Mouse (Mus musculus): ENCODE results near the gene Tcaf3.

Tcaf3 gene

DNA sequence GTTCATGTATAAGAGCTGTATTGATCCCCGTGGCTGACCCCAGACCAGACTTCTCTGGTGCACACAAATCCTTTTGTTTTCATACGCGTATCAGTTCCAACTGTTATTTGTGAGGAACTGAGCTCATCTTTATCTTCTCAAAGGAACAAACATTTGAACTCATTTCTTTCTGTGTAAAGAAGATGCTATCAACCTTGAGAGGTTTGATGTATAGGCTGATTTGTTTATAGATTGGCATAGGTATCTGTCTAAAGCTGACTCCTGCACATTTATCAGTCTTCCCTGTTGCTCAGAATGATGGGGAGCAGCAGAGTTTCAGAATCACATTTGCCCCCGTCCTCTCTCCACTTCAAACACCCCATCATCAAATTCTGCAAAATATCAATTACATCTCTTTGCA is at the start of gene Tcaf3:
Gene Tcaf3, minus strand, starts transcription at position 101 of the 400 bp plus-strand sequence.
- DNase-seq: no peak

DNA sequence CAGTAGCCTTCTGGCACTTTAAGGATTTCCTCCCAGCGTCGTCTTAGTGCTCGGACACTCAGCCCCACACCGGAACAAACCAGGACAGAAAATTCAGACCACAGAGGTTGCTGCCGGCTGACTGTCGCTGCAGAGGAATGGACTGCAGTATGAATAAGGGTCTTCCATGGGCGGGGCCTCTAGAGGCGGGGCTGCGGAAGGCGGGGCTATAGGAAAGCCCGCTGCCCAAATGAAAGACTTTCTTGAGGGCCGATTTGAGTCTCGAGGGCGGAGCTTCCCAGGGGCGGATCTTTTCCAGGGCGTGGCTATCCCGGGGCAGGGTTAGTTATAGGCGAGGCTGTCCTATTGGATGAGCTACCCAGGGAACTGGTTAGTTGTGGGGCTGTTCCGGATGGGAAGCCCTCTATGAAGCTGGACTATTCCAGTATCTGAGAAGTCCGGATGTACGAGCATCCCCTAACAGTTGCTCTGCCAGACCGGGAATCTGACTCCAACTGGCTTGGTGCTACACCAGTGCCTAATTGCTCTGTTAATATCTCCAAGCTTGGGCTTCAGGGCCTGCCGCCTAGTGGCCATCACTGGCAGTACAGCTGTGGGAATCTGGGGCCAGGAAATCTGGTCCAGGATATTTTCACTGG is 47.5 kb upstream of the Tcaf3 start, which contains the start of gene Tcaf2:
Gene Tcaf2, minus strand, starts transcription at position 343 of the 638 bp plus-strand sequence.
- DNase-seq: peak; percentile 43

DNA sequence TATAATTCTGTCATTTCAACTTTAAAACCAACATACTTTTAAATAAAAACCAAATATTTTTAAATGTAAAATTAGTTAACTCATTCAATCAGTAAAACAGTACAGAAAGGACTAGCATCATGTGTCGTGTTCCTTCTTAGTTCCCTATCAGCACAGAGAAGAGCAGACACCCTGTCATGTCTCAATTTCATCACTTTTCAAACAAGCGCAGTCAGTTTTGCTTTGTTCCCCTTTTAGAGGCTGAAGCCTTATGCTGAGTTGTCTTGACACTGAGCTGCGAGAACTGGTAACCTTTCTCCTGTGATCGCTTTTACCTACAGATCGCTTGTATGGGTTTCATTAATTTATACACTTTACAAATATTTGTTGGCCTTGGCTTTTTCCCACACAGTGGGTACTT is 36.9 kb upstream of the Tcaf3 start:
- DNase-seq: no peak

DNA sequence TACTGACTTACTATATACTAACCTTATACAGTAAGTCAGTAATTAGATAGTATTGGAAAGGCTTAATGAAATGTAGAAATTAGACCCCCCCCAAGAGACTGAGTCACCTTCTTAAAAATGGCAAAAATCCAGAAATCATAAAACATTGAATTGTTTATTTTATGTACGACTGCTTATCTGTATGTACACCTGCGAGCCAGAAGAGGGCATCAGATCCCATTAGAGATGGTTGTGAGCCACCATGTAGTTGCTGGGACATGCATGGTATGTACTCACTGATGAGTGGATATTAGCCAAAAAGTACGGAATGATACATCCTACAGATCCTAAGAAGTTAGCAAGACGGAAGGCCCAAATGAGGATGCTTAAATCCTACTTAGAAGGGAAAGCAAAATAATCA is 33.9 kb upstream of the Tcaf3 start:
- no peak for DNase-seq

DNA sequence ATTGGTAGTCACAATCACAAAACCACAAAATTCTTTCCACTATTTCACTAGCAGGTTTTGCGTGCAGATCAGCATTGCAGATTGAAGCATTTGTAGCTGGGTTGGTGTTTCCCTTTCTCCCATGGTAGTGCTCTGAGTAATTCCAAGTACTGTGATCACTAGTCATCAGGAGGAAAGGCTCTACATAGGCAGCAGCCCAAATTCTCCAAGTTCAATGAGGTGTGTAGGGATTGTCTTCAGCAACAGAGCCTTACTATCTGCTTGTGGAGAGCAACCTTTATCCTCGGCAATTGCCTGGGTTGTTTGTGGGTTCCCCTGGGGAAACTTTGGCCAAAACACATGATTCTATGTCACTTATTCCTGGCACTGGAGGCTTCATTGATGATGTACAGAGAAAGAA is 19.4 kb upstream of the Tcaf3 start:
- DNase-seq: no peak

DNA sequence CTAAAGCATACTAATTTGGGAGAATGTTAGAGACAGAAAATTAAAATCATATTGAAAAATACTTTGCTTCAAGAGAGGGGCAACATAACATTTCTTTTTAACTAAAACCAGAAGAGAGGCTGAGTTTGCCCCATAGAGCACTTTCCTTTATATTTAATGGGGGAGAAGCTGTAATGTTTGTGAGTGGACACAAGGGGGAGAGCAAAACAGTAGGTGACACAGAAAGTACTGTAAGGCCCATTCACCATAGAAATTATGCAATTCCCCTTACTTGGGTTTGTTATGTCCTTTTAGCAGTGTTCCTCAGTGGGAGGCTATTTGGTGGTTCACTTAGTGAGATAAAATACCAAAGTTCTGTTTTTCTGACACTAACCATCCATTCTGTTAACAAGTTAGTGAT is 14.7 kb upstream of the Tcaf3 start:
- no peak for DNase-seq

DNA sequence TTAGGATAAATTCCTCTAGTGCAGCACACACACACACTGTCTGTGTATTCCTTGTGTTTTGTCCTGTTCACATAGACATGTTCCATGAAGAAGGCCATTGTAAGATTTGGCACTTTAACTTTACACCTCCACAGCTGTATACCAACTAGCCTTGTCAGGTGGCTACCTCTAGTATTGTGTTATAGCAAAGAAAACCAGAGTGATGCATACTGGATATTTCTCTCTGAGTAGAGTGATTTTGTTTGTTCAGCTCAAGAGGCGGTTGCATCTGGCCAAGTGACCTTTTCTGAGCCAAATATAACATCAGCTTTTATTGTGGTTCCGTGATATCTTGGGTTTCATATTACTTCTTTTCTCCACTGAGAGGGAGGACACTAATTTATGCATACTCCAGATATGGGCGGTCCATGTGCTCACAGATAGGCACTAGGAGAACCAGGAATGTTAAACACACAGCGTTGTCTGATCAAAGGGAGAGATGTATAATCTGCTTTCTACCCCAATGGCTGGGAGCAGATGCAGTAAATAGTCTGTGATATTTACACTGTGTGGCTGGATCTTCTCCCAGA is 13.5 kb upstream of the Tcaf3 start:
- no peak for DNase-seq

DNA sequence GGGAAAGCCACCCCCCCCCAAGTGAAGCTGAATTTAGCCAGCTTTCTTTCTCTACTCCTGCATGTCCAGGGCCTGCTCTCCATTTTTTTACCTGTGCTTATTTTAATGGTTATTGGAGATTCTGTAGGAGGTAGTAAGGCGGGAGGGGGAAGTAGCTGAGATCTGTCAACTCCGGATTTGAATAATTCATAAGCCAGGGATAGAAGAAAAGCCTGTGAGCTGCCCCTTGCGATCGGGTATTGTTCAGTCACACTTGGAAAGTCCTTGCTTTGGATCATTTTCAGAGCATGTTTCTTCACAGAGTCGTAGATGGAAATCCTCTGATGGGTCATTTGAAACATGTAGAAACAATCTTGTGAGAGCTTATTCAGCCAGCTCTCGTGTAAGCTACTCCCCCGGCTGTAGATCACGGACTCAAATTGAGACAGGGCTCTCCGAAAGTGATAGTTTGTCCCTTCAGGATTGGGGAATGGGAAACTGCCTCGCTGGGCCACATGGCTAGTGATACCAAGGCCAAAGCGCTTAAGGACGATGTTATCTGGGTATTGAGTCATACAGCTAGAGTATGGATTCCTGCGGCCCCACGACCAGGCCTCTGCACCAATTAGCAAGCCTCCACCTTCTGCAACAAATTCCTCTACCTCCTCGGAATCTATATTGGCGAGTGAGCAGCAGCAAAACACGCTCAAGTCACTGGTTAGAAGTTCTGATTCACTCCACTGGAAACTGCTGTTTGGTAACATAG is 4.2 kb downstream of the Tcaf3 start:
- no peak for DNase-seq

DNA sequence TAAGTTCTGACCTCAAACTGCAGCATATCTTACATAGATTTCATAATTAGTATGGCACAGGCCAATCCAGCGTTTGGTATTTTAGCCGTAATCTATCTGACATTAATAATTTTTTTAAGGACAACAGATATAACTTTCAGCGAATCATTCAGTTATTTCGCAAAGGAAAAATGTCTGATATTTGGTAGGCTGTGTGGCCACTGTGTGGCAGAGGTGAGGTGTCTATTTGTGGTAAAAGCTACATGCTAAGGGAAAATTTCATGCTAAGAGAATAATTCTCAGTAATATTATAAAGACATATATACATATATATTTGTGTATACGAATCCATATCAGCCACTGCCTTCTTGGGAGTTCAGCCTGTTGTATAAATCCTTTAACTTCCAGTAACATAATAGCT is 10.9 kb downstream of the Tcaf3 start:
- no peak for DNase-seq

DNA sequence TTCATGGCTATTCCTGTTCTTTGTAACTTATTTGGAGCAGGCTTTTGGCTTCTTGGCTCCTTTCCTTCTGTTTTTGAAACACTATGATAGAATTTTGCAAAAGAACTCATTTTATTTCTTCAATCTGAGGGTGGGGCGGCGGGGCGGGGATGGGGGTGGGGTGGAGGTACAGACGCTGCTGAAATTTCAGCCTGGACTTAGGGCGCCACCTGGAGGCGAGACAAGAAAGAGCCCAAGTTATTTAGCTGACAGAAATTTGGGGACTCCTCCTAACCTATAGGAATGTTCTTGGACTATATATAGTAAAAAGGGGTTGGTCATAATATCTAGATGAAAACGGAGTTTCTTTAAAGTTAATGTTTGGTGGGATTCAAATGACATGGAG is 14.0 kb downstream of the Tcaf3 start:
- DNase-seq: peak; percentile 54

DNA sequence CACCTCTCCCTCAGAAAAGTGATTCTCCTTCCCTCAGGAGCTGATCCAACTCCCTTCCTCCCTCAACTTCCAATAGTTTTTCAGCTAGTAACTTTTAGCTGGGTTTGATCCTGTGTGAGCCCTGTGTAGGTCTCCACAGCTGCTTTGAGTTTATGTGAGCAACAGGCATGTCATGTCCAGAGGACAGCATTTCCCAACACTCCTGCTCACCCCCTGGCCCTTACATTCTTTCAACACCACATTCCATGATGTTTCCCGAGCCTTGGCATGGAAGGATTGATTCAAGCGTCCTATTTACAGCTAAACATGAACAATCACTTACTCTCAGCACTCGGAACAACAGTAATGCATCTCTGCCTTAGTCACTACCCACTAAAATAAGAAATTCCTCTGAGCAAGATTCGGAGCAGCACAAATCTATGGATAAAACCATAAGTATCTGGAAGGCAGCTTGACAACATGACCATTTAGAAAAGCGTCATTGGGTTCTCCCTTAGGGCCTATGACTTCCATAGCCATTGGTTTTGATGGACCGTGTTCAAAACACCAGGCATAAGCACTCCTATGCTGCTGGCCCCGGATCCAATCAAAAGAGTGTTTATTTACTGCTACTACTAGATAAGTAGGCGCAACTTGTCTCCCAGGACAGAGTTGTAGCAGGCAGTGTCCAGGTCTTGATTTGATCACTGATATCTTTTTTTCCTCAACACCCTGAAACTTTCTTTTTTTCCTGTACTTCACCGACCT is 14.6 kb downstream of the Tcaf3 start:
- no peak for DNase-seq

DNA sequence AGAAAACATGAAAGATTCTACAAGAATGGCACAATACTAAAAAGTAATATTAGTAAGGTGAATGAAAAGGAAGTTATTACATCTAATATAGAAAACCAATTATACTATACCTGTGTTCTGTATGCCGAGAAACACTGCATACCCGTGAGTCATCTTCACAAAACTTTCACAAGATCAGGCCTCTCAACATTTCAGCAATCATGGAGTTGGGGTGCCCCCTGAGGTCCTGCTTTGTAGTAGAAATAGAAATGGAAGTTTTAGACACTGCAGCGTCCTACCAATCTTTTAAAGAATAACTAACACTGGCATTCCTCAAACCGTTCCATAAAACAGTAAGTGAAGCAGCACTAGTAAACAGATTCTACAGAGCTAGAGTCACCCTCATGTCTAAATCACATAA is 18.8 kb downstream of the Tcaf3 start:
- no peak for DNase-seq

DNA sequence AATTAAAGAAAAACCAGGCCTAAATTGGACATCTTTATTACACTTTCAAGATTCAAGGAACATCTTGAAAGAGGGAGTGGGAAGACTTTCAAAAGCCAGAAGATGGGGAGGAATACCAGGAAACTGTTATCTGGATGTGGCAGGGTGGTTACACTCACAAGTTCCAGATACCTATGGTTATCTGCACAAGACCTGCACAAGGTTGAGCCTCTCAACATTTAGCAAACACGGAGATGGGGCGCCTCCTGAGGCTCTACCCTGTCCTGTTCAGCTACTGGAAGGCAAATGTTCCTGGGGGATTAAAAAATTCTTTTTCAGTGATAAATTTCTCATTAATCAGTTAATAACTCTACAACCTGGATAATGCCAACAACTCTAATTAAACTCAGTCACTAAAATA is 20.1 kb downstream of the Tcaf3 start:
- no peak for DNase-seq

DNA sequence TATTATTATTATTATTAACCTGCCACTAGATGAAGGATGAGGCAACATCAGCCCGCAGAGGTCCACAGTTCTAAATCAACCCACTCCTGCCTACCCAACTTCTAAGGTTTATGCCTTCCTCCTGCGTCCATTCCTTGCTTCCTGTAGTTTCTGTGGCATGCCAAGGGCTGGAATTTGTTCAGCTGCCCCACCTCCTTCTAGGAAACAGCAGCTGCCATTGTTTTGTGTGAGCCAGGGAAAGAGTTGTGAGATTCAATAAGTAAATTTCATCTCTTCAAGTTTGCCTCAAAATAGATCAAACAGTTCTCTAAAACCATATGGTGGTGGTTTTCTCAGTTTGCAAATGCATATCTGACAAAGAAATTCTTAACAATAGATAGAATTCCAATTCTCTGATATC is 29.3 kb downstream of the Tcaf3 start:
- peak; percentile 23 for DNase-seq

DNA sequence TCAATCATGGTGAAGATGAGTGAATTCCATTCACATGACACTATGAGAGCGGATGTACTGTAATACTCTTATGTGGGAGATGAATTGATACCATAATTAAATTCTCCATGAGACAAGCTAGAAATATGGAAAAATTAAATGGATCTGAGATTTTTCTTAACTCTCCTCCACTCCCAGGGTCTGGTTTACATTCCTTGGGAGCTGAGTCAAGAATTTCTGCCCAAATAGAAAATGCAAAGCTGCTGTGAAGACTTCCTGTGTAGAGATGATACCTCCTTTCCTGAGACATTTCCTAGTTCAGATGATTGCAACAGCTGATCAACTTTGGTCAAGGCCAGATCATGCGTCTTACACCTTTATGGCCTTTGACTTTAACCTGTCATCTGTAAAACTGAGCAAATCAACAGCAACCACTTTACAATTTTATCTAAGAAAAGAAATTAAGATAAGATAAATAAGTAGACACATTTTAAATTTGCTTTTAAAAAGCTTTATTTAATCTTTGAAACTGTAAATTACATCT is 31.4 kb downstream of the Tcaf3 start:
- no peak for DNase-seq

DNA sequence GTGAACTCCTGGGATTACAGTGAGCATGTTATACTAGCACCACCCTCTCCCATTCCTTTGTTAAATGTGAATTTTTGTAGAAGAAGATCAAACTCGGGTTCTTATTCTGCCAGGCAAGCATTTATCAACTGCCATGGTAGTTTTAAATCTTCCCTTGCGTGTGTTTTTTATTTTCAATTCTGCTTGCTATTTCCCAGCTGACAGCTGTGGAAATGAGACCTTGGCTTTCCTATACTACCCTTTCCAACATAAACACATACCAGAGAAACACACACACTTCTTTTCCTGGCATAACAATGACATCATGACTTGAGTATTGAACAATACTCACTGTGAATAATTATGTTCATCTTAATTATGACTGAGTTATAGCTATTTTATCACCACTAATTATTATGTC is 35.2 kb downstream of the Tcaf3 start:
- DNase-seq: no peak

DNA sequence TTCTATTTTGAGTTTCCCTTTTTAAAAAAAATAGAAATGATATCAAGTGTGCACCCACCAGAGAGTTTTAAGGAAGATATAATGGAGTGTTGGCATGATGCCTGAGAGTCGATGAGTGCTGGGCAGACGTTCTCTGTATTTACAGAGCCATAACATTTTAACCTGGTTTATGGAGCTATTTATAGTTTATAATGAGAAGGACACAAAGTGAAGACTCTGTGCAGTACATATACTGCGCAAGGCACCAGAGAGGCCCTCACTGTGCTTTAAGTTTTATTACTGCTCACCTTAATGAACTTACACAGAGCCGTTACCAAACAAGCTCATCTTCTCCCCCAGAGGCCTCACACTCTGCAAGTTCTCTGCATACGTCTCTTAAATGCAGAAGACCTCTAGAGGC is 36.6 kb downstream of the Tcaf3 start:
- no peak for DNase-seq

DNA sequence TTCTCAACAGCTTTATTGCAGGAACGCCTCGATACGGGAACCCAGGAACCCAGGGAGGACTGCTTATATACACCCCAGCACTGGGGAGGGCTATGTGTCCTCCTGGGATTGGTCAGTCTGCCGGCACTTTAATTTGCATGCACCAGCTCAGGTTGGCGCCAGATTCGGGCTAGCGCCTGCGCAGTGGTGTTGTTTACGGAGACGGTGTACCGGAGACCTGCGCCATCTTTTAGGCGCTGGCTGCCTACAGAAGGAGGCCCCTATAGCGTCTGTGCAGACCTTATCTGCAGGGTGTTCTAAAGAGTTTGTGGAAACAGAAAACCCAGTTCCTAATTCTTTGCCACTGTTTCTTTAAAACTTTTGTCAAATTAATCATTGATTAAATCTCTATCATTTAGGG is 38.9 kb downstream of the Tcaf3 start:
- DNase-seq: no peak

DNA sequence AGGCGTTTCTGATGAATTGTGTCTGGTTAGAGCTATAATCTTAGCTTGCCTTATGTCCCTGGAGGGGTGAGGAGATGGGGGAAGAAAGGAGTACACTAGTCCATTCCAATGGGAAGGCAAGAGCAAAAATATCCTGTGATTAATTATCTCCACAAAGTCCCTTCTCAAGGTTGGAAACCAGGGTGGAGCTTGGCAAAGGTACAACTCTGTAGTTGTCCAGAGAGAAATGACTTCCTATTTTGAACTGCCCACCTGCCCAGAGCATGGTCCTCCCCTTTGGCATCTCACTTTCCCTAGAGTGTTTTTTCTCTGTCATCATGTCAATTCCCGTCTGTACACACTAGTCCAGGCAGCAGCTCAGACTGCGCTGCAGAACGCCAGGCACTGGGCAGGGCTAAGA is 50.0 kb downstream of the Tcaf3 start, which contains the start of gene Olfr455:
Gene Olfr455, minus strand, starts transcription at position 127 of the 400 bp plus-strand sequence.
- no peak for DNase-seq

DNA sequence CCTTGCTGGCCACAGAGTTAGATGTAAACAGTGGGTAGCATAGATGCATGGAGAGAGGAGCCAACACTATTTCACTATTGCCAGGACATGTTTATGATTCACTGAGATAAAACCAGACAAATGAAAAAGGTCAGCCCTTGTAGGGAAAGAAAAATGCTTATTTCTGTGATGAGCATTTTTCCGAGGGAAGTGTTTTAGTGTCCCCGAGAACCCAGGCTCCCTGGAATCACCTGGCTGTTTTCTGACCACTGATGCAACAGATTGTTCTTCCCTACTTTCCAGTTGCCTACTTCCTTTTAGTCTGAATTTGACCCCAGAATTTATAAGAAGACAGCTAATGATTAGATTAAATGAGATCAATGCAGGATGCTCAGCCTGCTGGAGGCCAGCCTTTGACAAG is 51.3 kb downstream of the Tcaf3 start:
- no peak for DNase-seq

DNA sequence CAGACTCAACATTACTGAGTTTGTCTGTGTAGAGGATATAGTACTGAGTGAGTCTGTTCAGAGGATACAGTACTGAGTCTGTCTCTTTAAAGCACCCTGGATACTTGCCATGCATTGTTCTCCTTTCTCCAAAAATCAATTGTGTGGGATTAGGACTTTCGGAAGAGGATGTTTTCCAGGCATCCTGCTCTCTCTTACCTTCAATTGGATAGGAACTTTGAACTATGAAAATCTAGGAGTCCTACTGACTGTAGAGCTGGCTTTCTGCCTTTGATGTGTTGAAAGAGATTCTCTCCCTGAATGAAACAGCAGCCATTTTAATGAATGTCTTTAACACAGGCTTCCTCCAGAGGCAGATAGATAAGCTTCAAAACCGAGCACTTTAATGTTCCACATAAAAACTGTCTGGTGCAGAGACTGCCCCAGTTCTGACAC is 52.0 kb downstream of the Tcaf3 start:
- DNase-seq: no peak

DNA sequence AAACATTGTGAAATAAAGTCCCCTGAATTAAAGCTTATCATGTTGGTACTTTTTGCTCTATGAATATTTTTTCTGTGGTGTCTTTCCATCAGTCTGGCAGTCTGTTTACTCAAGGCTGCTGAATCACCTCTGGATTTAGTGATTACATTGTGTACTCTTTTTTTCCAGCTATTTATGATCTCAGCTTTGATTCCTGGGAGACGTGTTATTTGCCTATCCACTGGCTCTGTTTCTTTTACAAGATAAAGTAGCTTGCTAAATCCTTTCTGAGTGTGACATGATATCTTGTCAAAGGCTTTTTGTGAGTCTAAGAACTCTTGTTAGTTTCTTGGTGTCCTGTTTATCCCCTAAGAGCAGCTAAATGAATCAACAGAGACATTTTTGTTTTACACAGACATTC is 52.6 kb downstream of the Tcaf3 start:
- DNase-seq: no peak
